Mouse (Mus musculus) mesoderm, embryonic 11.5 days (tissue): ENCODE measurements around the gene Gm47791.

Source experiments
- DNase-seq: peaks from one replicate; pipeline ENCODE4 v3.0.0-alpha.2; 2012; ENCODE audit warnings: low read depth, low spot score

Gm47791 gene

DNA sequence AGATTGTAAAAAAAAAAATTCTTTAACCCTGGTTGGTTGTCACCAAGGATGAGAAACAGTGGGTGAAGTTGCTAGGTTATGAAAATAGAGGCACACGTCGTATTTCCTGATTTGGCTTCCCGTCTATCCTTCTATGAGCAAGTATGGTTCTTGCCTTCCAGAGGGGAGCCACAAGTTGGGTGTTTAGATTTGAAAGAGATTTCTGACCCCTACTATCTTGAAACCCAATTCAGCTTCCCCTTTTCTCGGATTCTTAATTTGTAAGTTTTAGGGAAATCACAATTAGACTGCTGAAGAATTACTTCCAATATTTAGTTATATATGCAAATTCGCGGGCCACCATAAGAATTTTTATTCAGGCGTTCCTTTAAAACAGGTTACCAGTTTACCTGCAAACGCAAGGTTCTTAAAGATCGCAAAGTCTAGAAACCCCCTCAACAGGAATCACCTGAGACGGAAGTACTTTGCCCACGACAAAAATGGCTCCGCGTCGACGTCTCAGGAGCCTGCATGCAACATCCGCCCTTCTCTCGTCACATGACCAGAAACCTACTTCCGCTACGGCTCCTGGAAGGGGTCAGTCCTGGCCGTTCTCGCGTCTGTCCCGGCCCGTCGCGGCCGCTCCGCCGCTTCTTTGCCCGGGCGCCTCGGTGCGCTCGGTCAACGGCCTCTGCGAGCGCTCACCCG, 46.6 kb downstream of the Gm47791 start, which contains the start of gene Mff:
Mff (plus strand) TSS at position 552 of the 687 bp plus-strand sequence.
- peak; percentile 93 for DNase-seq
